Mouse (Mus musculus): ENCODE results near the gene Cmpk2.
"Not testable (repeated sequence)": the region's sequence is repeated elsewhere in the genome, so short reads cannot be mapped to it uniquely, and the experiment has no call there.

Gene Cmpk2

GRCm38 (mm10) chr12:26485738-26486580 lies 17.0 kb downstream of the Cmpk2 start:
- not testable (repeated sequence) for DNase-seq

GRCm38 (mm10) chr12:26487874-26488616 lies 19.0 kb downstream of the Cmpk2 start:
- DNase-seq = no peak

- no peak for DNase-seq
These were observed 19.7 kb downstream of the Cmpk2 start for GRCm38 (mm10) chr12:26488617-26489274.

- no peak for DNase-seq
These were observed 20.9 kb downstream of the Cmpk2 start for GRCm38 (mm10) chr12:26489942-26490341.

- no peak for DNase-seq
These were observed 32.0 kb downstream of the Cmpk2 start for GRCm38 (mm10) chr12:26501042-26501441.

GRCm38 (mm10) chr12:26510971-26511370 lies 42.0 kb downstream of the Cmpk2 start:
- no peak for DNase-seq

- DNase-seq = no peak
These were observed 49.2 kb downstream of the Cmpk2 start for GRCm38 (mm10) chr12:26518206-26518605.

- peak; percentile 23 to 42 for DNase-seq
These were observed 56.1 kb downstream of the Cmpk2 start for GRCm38 (mm10) chr12:26524943-26525697.

GRCm38 (mm10) chr12:26525698-26526026 lies 56.7 kb downstream of the Cmpk2 start:
- no peak for DNase-seq
